Mouse (Mus musculus): ENCODE measurements at regions not wholly inside any gene's neighbourhood (a gene's known extent, or its start where the extent isn't known, plus 50 kb on each side); places are given as distances from the start of the nearest gene placed in this dataset.
"Not testable (repeated sequence)": the region's sequence is repeated elsewhere in the genome, so short reads cannot be mapped to it uniquely, and the experiment has no call there.

DNA sequence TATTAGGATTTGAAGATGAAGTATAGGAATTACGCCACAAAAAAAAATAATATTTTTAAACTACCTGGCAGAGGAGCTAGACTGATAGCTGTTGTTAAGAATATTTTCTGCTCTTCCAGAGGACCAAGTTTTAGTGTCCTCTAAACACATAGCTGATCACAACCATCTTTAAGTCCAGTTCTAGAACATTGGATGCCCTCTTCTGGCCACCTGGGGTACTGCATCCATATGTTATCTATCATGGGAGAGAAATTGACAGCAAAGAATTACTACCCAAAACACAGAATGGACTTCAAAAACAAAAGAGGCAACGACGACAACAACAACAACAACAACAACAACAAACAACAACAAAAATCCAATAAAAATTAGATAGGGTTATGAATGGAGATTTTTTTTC is 71.0 kb upstream of the Prl4a1 start:
- peak; percentile 23 for DNase-seq (ENCODE audit: low spot score)

DNA sequence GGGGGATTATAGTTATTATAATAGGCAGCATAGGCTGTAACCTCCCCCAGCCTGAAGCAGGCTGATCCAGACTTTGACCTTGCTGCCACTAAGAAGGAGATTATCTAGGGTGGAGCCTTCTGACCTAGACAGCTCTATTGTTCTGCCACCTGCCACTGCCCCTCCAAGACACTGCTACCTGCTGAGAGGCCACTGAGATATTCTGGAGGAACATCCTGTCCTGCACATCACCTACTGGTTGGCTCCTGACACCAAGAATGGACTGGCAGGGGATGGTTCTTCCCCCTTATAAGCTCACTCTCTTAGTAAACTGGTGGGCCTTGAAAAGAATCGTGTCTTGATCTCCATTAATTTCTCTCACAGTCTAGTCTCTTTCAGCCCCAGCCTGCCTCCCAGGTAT is 55.6 kb upstream of the Prl4a1 start:
- DNase-seq (ENCODE audit: low spot score): not testable (repeated sequence)

DNA sequence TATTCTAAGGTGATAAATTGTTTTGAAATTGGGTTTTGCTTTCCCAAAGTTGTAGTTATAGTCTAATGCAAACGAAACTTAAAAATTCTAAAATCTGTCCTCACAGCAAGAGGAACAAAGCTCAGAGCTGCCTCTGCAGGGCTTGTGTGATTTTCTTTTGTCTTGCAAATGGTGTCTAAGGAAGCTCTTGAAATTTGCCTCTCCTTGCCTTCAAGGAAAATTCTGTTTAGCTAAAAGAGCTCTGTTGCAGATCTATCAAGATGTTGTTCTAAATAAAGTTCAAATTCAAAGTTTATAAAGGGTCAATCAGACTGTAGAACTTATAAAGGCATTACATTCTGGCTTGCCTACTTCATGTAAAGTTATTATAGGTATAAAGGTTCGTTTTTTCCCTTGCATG is 53.6 kb upstream of the Prl4a1 start:
- not testable (repeated sequence) for DNase-seq (ENCODE audit: low spot score)

DNA sequence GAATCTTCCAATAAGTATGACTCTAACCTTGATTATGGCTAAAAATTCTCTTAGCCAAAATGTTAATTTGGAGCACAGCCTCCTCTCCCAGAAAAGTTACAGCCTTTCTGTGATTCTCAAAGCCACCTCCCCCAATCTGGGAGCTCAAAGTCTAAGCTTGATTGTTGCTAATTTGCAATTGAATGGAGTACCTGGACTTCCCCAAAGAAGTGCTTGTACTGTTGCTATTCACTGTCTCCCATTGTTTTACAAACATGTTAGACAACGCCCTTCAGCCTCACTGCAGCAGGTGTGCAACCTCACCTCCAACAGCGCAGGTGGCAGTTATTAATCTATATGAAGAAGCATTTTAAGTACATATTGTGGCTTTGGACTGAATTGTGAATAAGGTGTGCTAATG is 50.0 kb upstream of the Prl4a1 start:
- DNase-seq (ENCODE audit: low spot score): not testable (repeated sequence)
